15 mouse cellular contexts compared by ENCODE assay signal in the genomic region with DNA sequence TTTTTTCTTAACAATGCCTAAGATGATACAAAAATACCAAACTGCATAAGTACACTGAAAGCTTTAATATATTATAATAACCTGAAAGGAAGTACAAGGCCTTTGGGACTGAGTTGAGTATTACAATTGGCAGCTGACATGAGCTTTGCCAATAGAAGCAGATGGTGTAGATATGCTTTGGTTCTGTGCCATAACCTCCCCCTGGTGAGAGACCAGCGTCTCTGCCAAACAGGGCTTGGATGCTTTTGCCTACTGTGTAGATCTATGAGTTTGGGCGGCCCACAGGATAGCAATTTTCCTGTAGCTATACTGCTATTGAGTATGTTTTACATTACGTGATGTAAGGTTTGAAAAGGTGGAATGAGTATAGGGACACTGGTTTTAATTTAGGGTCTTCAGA. TPM values are rescaled to one million over a fixed set of nuclear protein-coding genes. Genes with fewer than 3 reads are reported as not detected.
DNase-seq lines count a peak whose midpoint lies in the region; ATAC-seq and TF ChIP-seq lines count a peak whose summit lies in the region.
"Had no signal": no experiment of that assay in that cellular context is flagged by ENCODE, and none has a peak within 500 bp of the region (broad histone marks: within the 10 kb centered on the region; RNA-seq: fewer than 3 reads in every experiment).

No protein-coding gene starts in this region.

- no peaks in the 10 kb centered on the region for H3K4me1 ChIP-seq in limb, embryonic 13.5 days
- H3K4me1 ChIP-seq in limb, embryonic 10.5 days = no peaks in the 10 kb centered on the region
- peaks cover 13% of the 10 kb centered on the region; the same call in 1 of the 2 replicates for H3K4me1 ChIP-seq in cerebellum, adult 2 months (ENCODE audit: control insufficient read depth, insufficient read depth, low read length)
- no peaks in the 10 kb centered on the region for H3K4me1 ChIP-seq in forebrain, postnatal 0 days (ENCODE audit: insufficient read depth)
- H3K4me1 ChIP-seq in midbrain, postnatal 0 days (ENCODE audit: insufficient read depth, low read length) = no peaks in the 10 kb centered on the region

- H3K27ac ChIP-seq in limb, embryonic 13.5 days = no peak overlapping the region
- no peak overlapping the region for H3K27ac ChIP-seq in limb, embryonic 10.5 days
- H3K27ac ChIP-seq in cerebellum, adult 2 months (ENCODE audit: insufficient read depth, low read length) = no peak overlapping the region
- no peak overlapping the region for H3K27ac ChIP-seq in forebrain, postnatal 0 days (ENCODE audit: low read depth, low read length)
- H3K27ac ChIP-seq in midbrain, postnatal 0 days (ENCODE audit: low read depth, low read length) = no peak overlapping the region

- ATAC-seq in limb, embryonic 13.5 days (ENCODE audit: low FRiP score, low read depth) = peak; percentile 48; the same call in 1 of the 2 replicates
- ATAC-seq in forebrain, postnatal 0 days = peak; percentile 42; the same call in 1 of the 2 replicates
- peak; percentile 47; the same call in 1 of the 2 replicates for ATAC-seq in midbrain, postnatal 0 days (ENCODE audit: low FRiP score)

- no peak for TF ChIP-seq POLR2A in cerebellum, adult 2 months (IDR thresholded peaks at IDR 0.05; ENCODE audit: borderline replicate concordance, insufficient read depth, low read length)

- no peak for DNase-seq in limb, embryonic 10.5 days (ENCODE audit: low spot score)
- peak; percentile 95 to 98 for DNase-seq in cerebellum, adult 2 months
- DNase-seq in forebrain, postnatal 0 days = peak; percentile 46
- peak; percentile 70 for DNase-seq in midbrain, postnatal 0 days (ENCODE audit: low spot score)
- no peak for DNase-seq in c-Kit-positive CD71-positive TER-119-positive erythroid progenitor cells, embryonic 14.5 days (ENCODE audit: low spot score)
- DNase-seq in lung, adult 18-20 months = no peak
- DNase-seq: adrenal gland, postnatal 25 days; heart, postnatal 4 days; lung, embryonic 14.5 days; thymus, adult 18-20 months had no signal

- TF ChIP-seq CTCF in cerebellum, adult 2 months (IDR thresholded peaks at IDR 0.05; ENCODE audit: borderline replicate concordance, insufficient read depth, low read depth, low read length) = no peak
- no peak for TF ChIP-seq CTCF in forebrain, postnatal 0 days (IDR thresholded peaks at IDR 0.05; ENCODE audit: low read depth)
- TF ChIP-seq CTCF in midbrain, postnatal 0 days (IDR thresholded peaks at IDR 0.05) = no peak

- no peak overlapping the region for H3K4me3 ChIP-seq in limb, embryonic 13.5 days
- H3K4me3 ChIP-seq in limb, embryonic 10.5 days = no peak overlapping the region
- H3K4me3 ChIP-seq in cerebellum, adult 2 months (replicated peaks; ENCODE audit: insufficient read depth, low read depth, low read length) = no peak overlapping the region
- H3K4me3 ChIP-seq in forebrain, postnatal 0 days (ENCODE audit: low read depth, low read length) = no peak overlapping the region
- H3K4me3 ChIP-seq in midbrain, postnatal 0 days (ENCODE audit: low read depth, low read length) = no peak overlapping the region

- H3K36me3 ChIP-seq in limb, embryonic 13.5 days = no peaks in the 10 kb centered on the region
- H3K36me3 ChIP-seq in limb, embryonic 10.5 days = no peaks in the 10 kb centered on the region
- H3K36me3 ChIP-seq in forebrain, postnatal 0 days (ENCODE audit: insufficient read depth) = no peaks in the 10 kb centered on the region
- H3K36me3 ChIP-seq in midbrain, postnatal 0 days (ENCODE audit: insufficient read depth, low read length) = no peaks in the 10 kb centered on the region

- no peak overlapping the region for H3K9ac ChIP-seq in limb, embryonic 13.5 days
- no peak overlapping the region for H3K9ac ChIP-seq in forebrain, postnatal 0 days
- H3K9ac ChIP-seq in midbrain, postnatal 0 days (replicated peaks; ENCODE audit: low read length, poor library complexity, severe bottlenecking) = no peak overlapping the region
- H3K9ac ChIP-seq: lung, embryonic 14.5 days had no signal

- no peaks in the 10 kb centered on the region for H3K9me3 ChIP-seq in limb, embryonic 13.5 days
- no peaks in the 10 kb centered on the region for H3K9me3 ChIP-seq in limb, embryonic 10.5 days (replicated peaks)
- H3K9me3 ChIP-seq in forebrain, postnatal 0 days (ENCODE audit: low read length) = no peaks in the 10 kb centered on the region
- H3K9me3 ChIP-seq in midbrain, postnatal 0 days (ENCODE audit: low read length) = no peaks in the 10 kb centered on the region

- 79% methylated on average over 3 of the region's 3 CpGs for WGBS in limb, embryonic 13.5 days
- 97% methylated on average over 3 of the region's 3 CpGs for WGBS in limb, embryonic 10.5 days
- WGBS in cerebellum, adult 2 months = 13% methylated on average over 3 of the region's 3 CpGs
- 47% methylated on average over 3 of the region's 3 CpGs for WGBS in forebrain, postnatal 0 days
- 75% methylated on average over 3 of the region's 3 CpGs for WGBS in midbrain, postnatal 0 days

- no peaks in the 10 kb centered on the region for H3K27me3 ChIP-seq in limb, embryonic 13.5 days
- no peaks in the 10 kb centered on the region for H3K27me3 ChIP-seq in limb, embryonic 10.5 days (ENCODE audit: low read depth, poor library complexity, severe bottlenecking)
- H3K27me3 ChIP-seq in cerebellum, adult 2 months (ENCODE audit: control insufficient read depth, insufficient read depth, low read length) = no peaks in the 10 kb centered on the region
- no peaks in the 10 kb centered on the region for H3K27me3 ChIP-seq in forebrain, postnatal 0 days (ENCODE audit: insufficient read depth, low read length)
- H3K27me3 ChIP-seq in midbrain, postnatal 0 days (ENCODE audit: insufficient read depth, low read length) = no peaks in the 10 kb centered on the region
- H3K27me3 ChIP-seq: CH12.LX had no signal

- H3K4me2 ChIP-seq in limb, embryonic 13.5 days (replicated peaks) = no peak overlapping the region
- H3K4me2 ChIP-seq in forebrain, postnatal 0 days (ENCODE audit: low read depth) = no peak overlapping the region
- no peak overlapping the region for H3K4me2 ChIP-seq in midbrain, postnatal 0 days (ENCODE audit: low read depth, low read length, poor library complexity, severe bottlenecking)
- H3K4me2 ChIP-seq: lung, embryonic 14.5 days had no signal

RNA-seq across cellular contexts. Expression of a gene that starts 49.6 kb away (rescaled TPM):
- 0.94 and 1.0 TPM in 2 replicates for polyA plus RNA-seq in limb, embryonic 13.5 days (2015; fragmentation: Nextera tagmentation; extraction: Ambion mirVana)
- polyA plus RNA-seq in limb, embryonic 10.5 days (2016; fragmentation: Nextera tagmentation; extraction: Ambion mirVana) = 0.08 and 0.40 TPM in 2 replicates
- 20.7 and 24.7 TPM in 2 replicates for polyA plus RNA-seq in cerebellum, adult 2 months (2012; rRNA removed)
- total RNA-seq in forebrain, postnatal 0 days (2014; rRNA removed) = 11.7 and 21.9 TPM in 2 replicates
- polyA plus RNA-seq in forebrain, postnatal 0 days (2015; fragmentation: Nextera tagmentation; extraction: Ambion mirVana) = 7.6 and 10.2 TPM in 2 replicates
- 37.7 and 40.1 TPM in 2 replicates for total RNA-seq in midbrain, postnatal 0 days (2014; rRNA removed)
- polyA plus RNA-seq in midbrain, postnatal 0 days (2015; fragmentation: Nextera tagmentation; extraction: Ambion mirVana) = 17.6 and 22.0 TPM in 2 replicates
- total RNA-seq: adrenal gland, postnatal 25 days; CH12.LX; heart, adult 8-10 months; heart, postnatal 4 days had no signal
- polyA plus RNA-seq: kidney, embryonic 14.5 days; lung, embryonic 14.5 days; spleen, adult 2 months had no signal

Comparison
In these comparisons a context has a peak if more than half of its experiments do, and no peak if none do; other contexts are left out.
1. DNase-seq: peak in cerebellum, adult 2 months (2 of 2), forebrain, postnatal 0 days (single experiment) and midbrain, postnatal 0 days (single experiment); none in limb, embryonic 10.5 days (single experiment), c-Kit-positive CD71-positive TER-119-positive erythroid progenitor cells, embryonic 14.5 days (single experiment) and lung, adult 18-20 months (0 of 2).
2. Peak in every context shown above with its lines, with median percentiles within 50 percentile points of each other: ATAC-seq.